Mouse (Mus musculus): ENCODE measurements around the gene Lsm5. TPM values are rescaled to one million over a fixed set of nuclear protein-coding genes. Genes with fewer than 3 reads are reported as not detected.

Gene Lsm5
- polyA plus RNA-seq, 1 experiment from 2014 or later = 86.6 TPM

DNA sequence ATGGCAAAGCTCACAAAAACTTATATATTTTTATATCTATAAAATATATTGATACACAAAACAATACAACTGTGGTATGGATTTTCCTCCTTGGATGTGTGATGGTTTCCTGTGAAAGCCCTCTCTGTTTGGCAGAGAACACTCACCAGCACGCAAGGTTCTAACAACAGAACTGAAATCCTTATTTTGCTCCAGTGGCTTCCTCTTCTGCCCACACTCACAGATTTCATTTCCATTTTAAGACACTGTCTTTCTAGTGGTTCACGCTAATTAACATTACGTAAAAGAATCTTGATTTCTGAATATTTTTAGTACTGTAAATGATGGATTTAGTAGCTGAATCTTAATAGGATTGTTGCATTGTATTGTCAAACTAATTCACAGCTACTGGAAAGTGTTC, 16.3 kb downstream of the Lsm5 start:
- H3K36me3 ChIP-seq = no peaks in the 10 kb centered on the region
- no peak overlapping the region for H3K27ac ChIP-seq (replicated peaks)
- no peak for ATAC-seq (ENCODE audit: low FRiP score)
- H3K4me1 ChIP-seq = no peaks in the 10 kb centered on the region
- no peaks in the 10 kb centered on the region for H3K27me3 ChIP-seq (replicated peaks)
- H3K9me3 ChIP-seq (replicated peaks) = no peaks in the 10 kb centered on the region
- no peak overlapping the region for H3K4me2 ChIP-seq
- 94% methylated on average over 3 of the region's 3 CpGs for WGBS
- no peak overlapping the region for H3K4me3 ChIP-seq (replicated peaks)
- H3K9ac ChIP-seq (replicated peaks) = no peak overlapping the region

DNA sequence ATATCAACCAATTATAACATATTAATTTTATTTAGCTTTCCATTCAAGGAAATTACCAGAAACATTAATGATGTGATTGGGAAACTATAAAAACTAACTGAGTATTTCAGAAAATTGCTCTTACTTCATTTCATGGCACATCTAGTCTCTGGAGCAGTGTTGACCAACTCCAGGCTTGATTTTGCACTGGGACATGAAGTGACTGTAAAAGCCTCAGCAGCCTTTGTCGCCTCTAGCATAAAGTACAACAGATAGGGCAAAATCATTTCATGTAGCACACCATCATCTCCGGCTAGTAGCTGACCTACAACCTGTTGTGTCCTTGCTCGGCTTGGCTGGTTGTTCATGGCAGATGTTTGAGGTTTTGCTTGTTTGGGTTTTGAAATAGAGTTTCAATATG, 40.1 kb downstream of the Lsm5 start:
- Histone ChIP-seq H3K4me1 (no peaks in the 10 kb centered on the region), H3K27ac (replicated peaks) (no peak overlapping the region), H3K9ac (replicated peaks) (no peak overlapping the region), H3K27me3 (replicated peaks) (no peaks in the 10 kb centered on the region), H3K4me2 (no peak overlapping the region), H3K9me3 (replicated peaks) (no peaks in the 10 kb centered on the region), H3K36me3 (no peaks in the 10 kb centered on the region), H3K4me3 (replicated peaks) (no peak overlapping the region)
- ATAC-seq (ENCODE audit: low FRiP score) = no peak
- 96% methylated on average over 3 of the region's 3 CpGs for WGBS

- WGBS = 83% methylated on average over 8 of the region's 8 CpGs
- no peak for ATAC-seq (ENCODE audit: low FRiP score)
- Histone ChIP-seq H3K27me3 (replicated peaks) (peaks cover 26% of the 10 kb centered on the region), H3K27ac (replicated peaks) (no peak overlapping the region), H3K9ac (replicated peaks) (no peak overlapping the region), H3K4me1 (peaks cover 8% of the 10 kb centered on the region), H3K4me3 (replicated peaks) (no peak overlapping the region), H3K4me2 (no peak overlapping the region), H3K9me3 (replicated peaks) (no peaks in the 10 kb centered on the region), H3K36me3 (no peaks in the 10 kb centered on the region)
These were observed 49.1 kb downstream of the Lsm5 start for GRCm38 (mm10) chr6:56655393-56655792.

- Histone ChIP-seq H3K4me1 (peaks cover 8% of the 10 kb centered on the region), H3K27ac (replicated peaks) (no peak overlapping the region), H3K27me3 (replicated peaks) (peaks cover 26% of the 10 kb centered on the region), H3K4me3 (replicated peaks) (peak overlapping the region; percentile 38), H3K9me3 (replicated peaks) (no peaks in the 10 kb centered on the region), H3K4me2 (peak overlapping the region; percentile 66), H3K36me3 (no peaks in the 10 kb centered on the region), H3K9ac (replicated peaks) (peak overlapping the region; percentile 27)
- under 1% methylated on average over 36 of the region's 36 CpGs for WGBS
- peak; percentile 50; the same call in 1 of the 2 replicates for ATAC-seq (ENCODE audit: low FRiP score)
These were observed 52.4 kb downstream of the Lsm5 start for GRCm38 (mm10) chr6:56652121-56652592.

Other genes starting within 250 kb of the Lsm5 start
- 6.4 and 8.3 TPM in 2 replicates for gene Pde1c, start 135.6 kb downstream of the Lsm5 start, polyA plus RNA-seq (2015; fragmentation: Nextera tagmentation; extraction: Ambion mirVana)
- 20.2 and 22.5 TPM in 2 replicates for gene Avl9, start 10.2 kb upstream of the Lsm5 start, polyA plus RNA-seq (2015; fragmentation: Nextera tagmentation; extraction: Ambion mirVana)
- gene Kbtbd2, start 93.1 kb upstream of the Lsm5 start, polyA plus RNA-seq (2015; fragmentation: Nextera tagmentation; extraction: Ambion mirVana) = 28.9 and 31.1 TPM in 2 replicates
- gene Fkbp9, start 127.3 kb upstream of the Lsm5 start, polyA plus RNA-seq (2015; fragmentation: Nextera tagmentation; extraction: Ambion mirVana) = 44.6 and 53.1 TPM in 2 replicates
- 137 and 152 TPM in 2 replicates for gene Nt5c3, start 219.2 kb upstream of the Lsm5 start, polyA plus RNA-seq (2015; fragmentation: Nextera tagmentation; extraction: Ambion mirVana)
- 0.58 and 0.82 TPM in 2 replicates for gene Vmn1r4, start 219.3 kb upstream of the Lsm5 start, polyA plus RNA-seq (2015; fragmentation: Nextera tagmentation; extraction: Ambion mirVana)